Mouse (Mus musculus) forebrain, embryonic 11.5 days (tissue): ENCODE data around the gene Vps26c. TPM values are rescaled to one million over a fixed set of nuclear protein-coding genes. Genes with fewer than 3 reads are reported as not detected.
A peak's percentile ranks its signal among the peaks of the same experiment; 100 is the strongest.

Source experiments
- ATAC-seq: fragments of 200-750 bp; cut with Nextera tagmentation; replicated peaks from 2 replicates; pipeline ENCODE4 v1.8.0; 2017; ENCODE audit warnings: moderate TSS enrichment; ENCODE audit not compliant: low FRiP score
- DNase-seq: peaks from one replicate; pipeline ENCODE4 v3.0.0-alpha.2; 2017; ENCODE audit warnings: low spot score
- H3K27ac ChIP-seq: fragments of 300-500 bp; sonication (generic); 2 replicates; pipeline ENCODE4 v1.5.1; 2014; ENCODE audit warnings: low read depth, low read length
- H3K27me3 ChIP-seq: fragments of 300-500 bp; sonication (generic); 2 replicates; pipeline ENCODE4 v1.6.1; 2014; ENCODE audit warnings: mild to moderate bottlenecking, low read length, mixed read lengths; ENCODE audit not compliant: control insufficient read depth, insufficient read depth
- H3K36me3 ChIP-seq: fragments of 300-500 bp; sonication (generic); 2 replicates; pipeline ENCODE4 v1.6.1; 2014; ENCODE audit warnings: mild to moderate bottlenecking, low read length, moderate library complexity, mixed read lengths; ENCODE audit not compliant: control insufficient read depth, insufficient read depth
- H3K4me1 ChIP-seq: fragments of 300-500 bp; sonication (generic); replicated peaks from 2 replicates; pipeline ENCODE4 v1.6.1; 2014; ENCODE audit warnings: low read length, mixed read lengths; ENCODE audit not compliant: control insufficient read depth, insufficient read depth
- H3K4me2 ChIP-seq: fragments of 300-500 bp; sonication (generic); 2 replicates; pipeline ENCODE4 v1.6.1; 2014; ENCODE audit warnings: low read depth, mild to moderate bottlenecking, low read length, moderate library complexity, mixed read lengths; ENCODE audit not compliant: severe bottlenecking
- H3K4me3 ChIP-seq: fragments of 300-500 bp; sonication (generic); 2 replicates; pipeline ENCODE4 v1.5.1; 2014; ENCODE audit warnings: low read depth, low read length
- H3K9ac ChIP-seq: fragments of 300-500 bp; sonication (generic); 2 replicates; pipeline ENCODE4 v1.6.1; 2014; ENCODE audit warnings: low read length
- H3K9me3 ChIP-seq: fragments of 300-500 bp; sonication (generic); 2 replicates; pipeline ENCODE4 v1.6.1; 2016; ENCODE audit warnings: low read length, mixed read lengths; ENCODE audit not compliant: control insufficient read depth
- WGBS: fragments of 180-500 bp; shearing (Covaris S2); extraction: QIAGEN DNeasy Blood & Tissue Kit; methylation state at CpG from one replicate; pipeline ENCODE4 v1.1.7; 2014; 5-methylcytosine and 5-hydroxymethylcytosine counted together
- polyA plus RNA-seq: library from polyadenylated mRNA; unstranded; fragments of >200 nt; fragmentation: Nextera tagmentation; extraction: Ambion mirVana; gene quantifications from 2 replicates; pipeline ENCODE4 v1.2.1, GENCODE M21; 2014

The Vps26c gene
- polyA plus RNA-seq, 1 experiment from 2014 or later, result 51.3 TPM

DNA sequence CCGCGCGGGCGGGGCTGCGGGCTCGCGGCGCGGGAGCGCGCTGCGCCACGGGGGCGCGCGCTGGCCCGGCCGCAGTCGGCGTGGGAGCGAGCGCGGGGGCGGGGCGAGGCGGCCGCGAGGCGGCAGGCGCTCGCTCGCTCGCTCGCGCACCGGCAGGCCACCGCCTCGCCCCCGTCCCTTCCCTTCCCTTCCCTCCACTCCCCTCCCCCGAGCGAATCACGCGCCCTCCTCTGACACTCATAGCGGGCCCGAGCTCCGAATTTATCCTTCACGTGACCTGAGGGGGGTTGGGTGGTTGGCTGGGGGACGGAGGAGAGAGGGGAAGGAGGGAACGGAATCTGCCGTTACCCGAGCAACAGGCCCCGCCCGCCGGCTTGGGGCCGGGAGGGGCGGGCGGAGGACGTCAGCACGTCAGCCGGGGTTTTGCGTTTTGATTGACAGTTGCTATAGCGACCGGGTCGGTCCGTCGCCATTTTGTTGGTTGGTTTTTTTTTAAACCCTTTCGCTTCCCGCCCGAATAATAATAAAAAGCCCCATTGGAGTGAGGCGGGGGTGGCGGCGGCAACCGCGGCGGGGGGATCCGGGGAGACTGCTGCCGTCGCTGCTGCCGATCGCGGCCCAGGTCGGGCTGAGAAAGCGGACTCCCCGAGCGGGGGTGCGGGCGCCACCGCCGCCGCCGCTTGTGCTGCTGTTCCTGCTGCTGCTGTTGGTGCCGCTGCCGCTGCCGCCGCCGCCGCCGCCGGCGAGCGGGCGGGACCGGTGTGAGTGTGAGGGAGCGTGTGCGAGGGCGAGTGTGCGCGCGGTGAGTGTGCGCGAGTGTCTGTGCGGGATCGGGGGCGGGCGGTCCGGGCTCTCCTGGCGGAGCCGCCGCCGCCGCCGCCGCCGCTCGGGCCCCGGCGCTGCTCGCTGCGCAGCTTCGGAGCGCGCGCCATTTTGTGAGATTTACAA lies 42.9 kb upstream of the Vps26c start, which contains the start of gene Dyrk1a:
TSS of gene Dyrk1a (plus strand) at position 782 of the 948 bp plus-strand sequence.
- H3K36me3 ChIP-seq, result no peaks in the 10 kb centered on the region
- H3K4me3 ChIP-seq, result peak within 1 kb of the TSS; percentile 100
- H3K9ac ChIP-seq, result peak within 1 kb of the TSS; percentile 99
- ATAC-seq (peak; percentile 95), DNase-seq (peak; percentile 99)
- H3K4me2 ChIP-seq, result peak within 1 kb of the TSS; percentile 64
- no peaks in the 10 kb centered on the region for H3K9me3 ChIP-seq
- peak within 1 kb of the TSS; percentile 100 for H3K27ac ChIP-seq
- H3K4me1 ChIP-seq, result peaks cover 7% of the 10 kb centered on the region; the same call in 1 of the 2 replicates
- no peaks in the 10 kb centered on the region for H3K27me3 ChIP-seq
- under 1% methylated on average over 79 of the region's 133 CpGs for WGBS

DNA sequence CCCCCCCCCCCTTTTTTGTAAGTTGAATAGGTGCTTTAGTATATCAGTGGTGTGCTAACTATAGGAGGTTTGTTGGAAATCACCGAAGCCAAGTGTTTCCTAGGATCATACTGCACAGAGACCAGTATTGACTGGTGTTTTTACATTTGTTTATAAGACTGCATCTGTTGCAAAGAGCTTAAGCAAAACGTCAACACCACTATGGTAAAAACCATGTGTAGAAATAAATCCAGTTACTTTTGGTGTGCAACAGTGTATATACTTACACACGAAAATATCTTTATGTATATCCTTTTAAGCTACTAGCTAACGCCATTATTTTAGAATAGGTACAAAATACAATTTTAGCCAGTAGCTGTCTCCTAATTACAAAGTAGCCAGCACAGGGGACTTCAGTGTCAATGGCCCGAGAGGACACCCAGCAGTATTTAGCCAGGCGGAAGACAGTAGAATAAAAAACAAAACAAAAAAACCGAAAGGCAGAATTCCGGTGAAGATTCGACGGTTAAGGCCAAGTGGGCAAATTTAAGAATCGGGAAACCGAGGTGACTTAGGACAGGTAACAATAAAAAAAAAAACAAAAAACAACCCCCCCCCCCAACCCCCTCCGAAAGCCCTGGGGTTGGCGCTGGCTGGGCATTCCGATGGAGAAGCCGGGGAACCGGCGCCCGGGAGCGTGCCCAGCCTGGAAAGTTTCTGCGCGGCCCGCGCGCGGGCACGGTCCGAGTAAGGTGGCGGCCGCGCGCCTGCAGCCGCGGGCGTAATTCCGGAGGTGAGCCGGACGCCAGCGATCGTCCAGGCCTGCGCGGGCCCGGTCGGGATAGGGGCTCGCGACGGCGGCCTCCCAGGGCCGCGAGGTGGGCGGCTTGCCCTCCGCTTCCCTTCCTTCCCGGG lies 42.0 kb upstream of the Vps26c start:
- DNase-seq, result peak; percentile 92
- H3K4me2 ChIP-seq, result peak overlapping the region; percentile 45
- H3K27ac ChIP-seq, result peak overlapping the region; percentile 100
- H3K9ac ChIP-seq, result peak overlapping the region; percentile 99
- H3K9me3 ChIP-seq, result no peaks in the 10 kb centered on the region
- WGBS, result 3% methylated on average over 40 of the region's 53 CpGs
- peak overlapping the region; percentile 100 for H3K4me3 ChIP-seq
- no peaks in the 10 kb centered on the region for H3K36me3 ChIP-seq
- H3K27me3 ChIP-seq, result no peaks in the 10 kb centered on the region
- peaks cover 7% of the 10 kb centered on the region; the same call in 1 of the 2 replicates for H3K4me1 ChIP-seq
- ATAC-seq, result peak; percentile 78

DNA sequence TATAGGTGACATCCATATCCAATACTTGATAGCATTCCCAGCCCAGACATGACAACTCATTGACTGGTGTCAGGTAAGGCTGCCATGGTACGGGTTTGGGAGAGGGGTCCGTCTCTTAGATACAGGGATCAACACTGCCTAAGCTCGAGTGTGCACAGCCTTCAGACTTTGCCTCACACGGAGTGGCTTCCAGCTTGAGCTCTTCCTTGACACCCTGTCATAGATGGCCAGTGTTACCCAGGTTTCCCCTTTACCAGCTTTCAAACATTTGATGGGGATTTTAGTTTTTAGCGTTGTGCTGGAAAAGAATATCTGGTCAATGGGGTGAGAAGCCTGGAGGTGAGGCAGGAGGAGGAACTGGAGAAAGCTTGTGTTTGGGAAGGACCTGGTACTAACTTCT lies 41.1 kb upstream of the Vps26c start:
- no peak overlapping the region for H3K4me3 ChIP-seq
- ATAC-seq (no peak), DNase-seq (no peak)
- no peaks in the 10 kb centered on the region for H3K9me3 ChIP-seq
- no peak overlapping the region for H3K9ac ChIP-seq
- no peak overlapping the region; the same call in 1 of the 2 replicates for H3K4me2 ChIP-seq
- H3K27ac ChIP-seq, result no peak overlapping the region
- H3K36me3 ChIP-seq, result no peaks in the 10 kb centered on the region
- H3K27me3 ChIP-seq, result no peaks in the 10 kb centered on the region
- 66% methylated on average over 5 of the region's 5 CpGs for WGBS
- peaks cover 7% of the 10 kb centered on the region; the same call in 1 of the 2 replicates for H3K4me1 ChIP-seq

DNA sequence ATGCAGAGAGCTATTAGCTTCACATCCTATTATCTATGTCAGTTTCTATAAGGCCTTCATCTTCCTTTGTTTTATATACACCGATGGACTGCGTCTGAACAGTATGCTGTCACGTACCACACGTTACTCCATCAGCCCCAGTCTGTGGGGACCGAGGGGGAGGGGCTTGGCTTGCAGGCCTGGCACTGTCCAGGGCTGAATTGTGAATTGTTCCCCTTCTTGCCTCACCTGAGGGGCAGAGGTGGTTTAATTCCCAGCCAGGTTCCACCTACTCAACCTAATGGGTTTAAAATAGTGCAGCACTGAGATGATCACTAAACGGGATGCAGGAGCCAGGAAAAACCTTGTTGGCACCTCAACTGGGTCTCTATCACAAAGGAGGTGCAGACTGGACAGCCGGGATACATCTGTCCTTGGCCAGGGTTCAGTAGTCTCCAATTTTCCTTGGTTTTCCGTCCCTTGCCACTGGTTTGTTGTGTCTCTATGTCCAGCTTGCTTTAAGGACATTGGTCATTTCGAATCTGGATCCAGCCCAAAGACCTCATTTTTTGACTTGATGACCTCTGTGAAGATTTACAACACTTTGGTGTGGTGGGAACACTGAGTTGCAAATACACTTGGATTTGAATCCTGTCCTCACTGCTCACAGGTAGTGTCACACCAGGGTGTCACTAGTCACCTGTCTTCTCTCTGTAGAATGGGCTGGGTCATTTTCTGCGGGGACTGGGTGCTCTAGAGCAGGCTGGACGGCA lies 40.4 kb upstream of the Vps26c start:
- Histone ChIP-seq H3K27me3 (no peaks in the 10 kb centered on the region), H3K36me3 (no peaks in the 10 kb centered on the region), H3K27ac (no peak overlapping the region), H3K4me2 (no peak overlapping the region), H3K4me1 (peaks cover 4% of the 10 kb centered on the region; the same call in 1 of the 2 replicates), H3K9ac (no peak overlapping the region), H3K9me3 (no peaks in the 10 kb centered on the region), H3K4me3 (no peak overlapping the region)
- 83% methylated on average over 11 of the region's 11 CpGs for WGBS
- DNase-seq, result no peak
- no peak for ATAC-seq

DNA sequence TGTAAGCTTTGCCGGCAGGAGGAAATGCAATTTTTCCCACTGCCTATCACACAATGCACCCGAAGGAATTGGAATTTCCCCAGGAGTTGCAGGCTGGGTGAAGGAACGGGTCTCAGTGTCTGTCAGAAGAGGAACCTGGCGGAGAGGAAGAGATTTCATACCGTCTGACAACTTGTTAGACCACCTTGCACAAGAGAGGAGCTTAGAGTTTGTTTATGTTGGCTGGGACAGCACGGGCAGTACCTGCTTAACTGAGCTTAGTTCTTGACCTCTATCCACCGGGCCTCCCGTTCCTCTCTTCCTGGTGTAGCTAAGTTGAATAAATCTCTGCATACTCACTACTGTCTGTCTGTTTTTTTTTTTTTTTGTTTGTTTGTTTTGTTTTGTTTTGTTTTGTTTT lies 39.5 kb upstream of the Vps26c start:
- Histone ChIP-seq H3K4me2 (no peak overlapping the region), H3K9ac (no peak overlapping the region), H3K27ac (no peak overlapping the region), H3K36me3 (no peaks in the 10 kb centered on the region), H3K4me3 (no peak overlapping the region), H3K9me3 (no peaks in the 10 kb centered on the region), H3K27me3 (no peaks in the 10 kb centered on the region), H3K4me1 (no peaks in the 10 kb centered on the region; the same call in 1 of the 2 replicates)
- no peak for DNase-seq
- 84% methylated on average over 8 of the region's 8 CpGs for WGBS
- ATAC-seq, result no peak

DNA sequence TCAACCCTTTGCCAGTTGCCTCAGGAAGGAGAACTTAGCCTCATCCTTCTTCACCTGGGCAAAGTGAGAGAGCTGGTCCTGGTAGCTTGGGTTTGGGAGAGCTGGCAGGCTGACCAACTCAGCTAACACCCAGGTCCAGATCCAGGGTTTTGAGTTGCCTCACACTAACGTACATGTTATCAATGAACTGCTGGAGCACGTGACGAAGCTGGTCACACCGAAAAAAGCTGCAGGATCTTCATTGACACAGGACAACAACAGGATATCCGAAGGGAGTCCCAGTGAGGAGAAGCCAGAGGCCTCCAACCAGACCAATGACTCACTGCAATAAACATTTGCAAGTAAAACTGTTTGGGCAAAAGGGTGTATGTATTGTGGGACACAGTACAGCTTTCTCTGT lies 34.0 kb upstream of the Vps26c start:
- 83% methylated on average over 5 of the region's 5 CpGs for WGBS
- DNase-seq (no peak), ATAC-seq (no peak)
- Histone ChIP-seq H3K27ac (no peak overlapping the region), H3K9me3 (no peaks in the 10 kb centered on the region), H3K4me2 (no peak overlapping the region), H3K4me3 (no peak overlapping the region), H3K4me1 (no peaks in the 10 kb centered on the region), H3K9ac (no peak overlapping the region), H3K36me3 (no peaks in the 10 kb centered on the region), H3K27me3 (no peaks in the 10 kb centered on the region)

DNA sequence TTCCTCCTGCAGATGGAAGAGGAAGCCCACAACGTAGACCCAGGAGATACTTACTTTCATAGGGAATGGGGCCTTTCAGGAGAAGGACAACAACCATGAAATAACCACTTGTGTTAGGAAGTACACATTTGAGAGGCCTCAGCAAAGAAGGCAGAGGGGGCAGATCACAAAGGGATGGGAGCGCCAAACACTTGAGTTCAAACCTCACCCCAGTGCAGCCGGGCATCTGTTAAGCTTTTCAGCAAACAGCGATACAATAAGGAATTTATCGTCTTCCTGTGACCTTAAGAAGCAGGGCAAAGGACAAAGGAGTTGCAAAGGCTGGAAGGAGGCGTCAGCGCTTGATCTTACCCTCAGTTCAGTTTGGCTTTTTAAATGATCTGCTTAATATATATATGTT lies 33.2 kb upstream of the Vps26c start:
- H3K9me3 ChIP-seq, result no peaks in the 10 kb centered on the region
- H3K36me3 ChIP-seq, result no peaks in the 10 kb centered on the region
- H3K9ac ChIP-seq, result no peak overlapping the region
- H3K4me1 ChIP-seq, result no peaks in the 10 kb centered on the region
- H3K27me3 ChIP-seq, result no peaks in the 10 kb centered on the region
- H3K4me3 ChIP-seq, result no peak overlapping the region
- DNase-seq, result no peak
- no peak overlapping the region for H3K27ac ChIP-seq
- ATAC-seq, result no peak
- 76% methylated on average over 7 of the region's 7 CpGs for whole genome bisulfite sequencing
- H3K4me2 ChIP-seq, result no peak overlapping the region

DNA sequence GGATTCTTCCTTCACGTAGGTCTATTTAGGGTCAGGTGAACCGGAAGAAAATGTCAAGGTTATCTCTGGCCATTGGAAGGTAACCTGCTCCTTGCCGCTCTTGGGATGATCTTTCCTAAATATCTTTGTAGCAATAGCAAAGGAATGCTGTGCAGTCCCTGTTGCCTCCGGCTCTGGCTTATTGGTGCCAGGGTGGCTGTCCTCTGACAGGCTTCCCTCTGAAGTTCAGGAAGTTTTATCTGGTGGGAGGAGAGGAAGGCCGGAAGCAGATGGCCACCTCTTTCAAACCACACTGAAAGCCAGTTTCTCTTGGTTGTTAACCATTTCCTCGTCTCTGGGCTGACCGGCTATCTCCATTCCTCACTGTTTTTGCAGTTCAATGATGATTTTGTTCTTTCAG lies 32.7 kb upstream of the Vps26c start:
- ATAC-seq (no peak), DNase-seq (no peak)
- WGBS, result 76% methylated on average over 7 of the region's 7 CpGs
- Histone ChIP-seq H3K4me3 (no peak overlapping the region), H3K9ac (no peak overlapping the region), H3K27me3 (no peaks in the 10 kb centered on the region), H3K27ac (no peak overlapping the region), H3K4me2 (no peak overlapping the region), H3K36me3 (no peaks in the 10 kb centered on the region), H3K4me1 (no peaks in the 10 kb centered on the region), H3K9me3 (no peaks in the 10 kb centered on the region; the same call in 1 of the 2 replicates)
